Mouse (Mus musculus) hindbrain, postnatal 0 days (tissue): Measurements from ENCODE around the gene Gorasp1. TPM values are rescaled to one million over a fixed set of nuclear protein-coding genes. Genes with fewer than 3 reads are reported as not detected.

Source experiments
- ATAC-seq: fragments of 200-750 bp; cut with Nextera tagmentation; 2 replicates; pipeline ENCODE4 v1.8.0; 2017; ENCODE audit warnings: mild to moderate bottlenecking, moderate TSS enrichment, moderate library complexity
- DNase-seq: peaks from one replicate; pipeline ENCODE4 v3.0.0-alpha.2; 2015; ENCODE audit warnings: low spot score
- H3K27ac ChIP-seq: fragments of 300-500 bp; sonication (generic); 2 replicates; pipeline ENCODE4 v1.5.1; 2014; ENCODE audit warnings: mild to moderate bottlenecking
- H3K27me3 ChIP-seq: fragments of 300-500 bp; sonication (generic); 2 replicates; pipeline ENCODE4 v1.6.1; 2014; ENCODE audit warnings: low read length, mixed read lengths; ENCODE audit not compliant: insufficient read depth
- H3K36me3 ChIP-seq: fragments of 300-500 bp; sonication (generic); 2 replicates; pipeline ENCODE4 v1.6.1; 2014; ENCODE audit warnings: low read length, mixed read lengths; ENCODE audit not compliant: insufficient read depth
- H3K4me1 ChIP-seq: fragments of 300-500 bp; sonication (generic); 2 replicates; pipeline ENCODE4 v1.6.1; 2014; ENCODE audit warnings: antibody characterized with exemption, low read length, mixed read lengths; ENCODE audit not compliant: insufficient read depth
- H3K4me2 ChIP-seq: fragments of 300-500 bp; sonication (generic); 2 replicates; pipeline ENCODE4 v1.6.1; 2014; ENCODE audit warnings: low read depth, mild to moderate bottlenecking, low read length, moderate library complexity, mixed read lengths
- H3K4me3 ChIP-seq: fragments of 300-500 bp; sonication (generic); 2 replicates; pipeline ENCODE4 v1.5.1; 2014; ENCODE audit warnings: low read length
- H3K9ac ChIP-seq: fragments of 300-500 bp; sonication (generic); replicated peaks from 2 replicates; pipeline ENCODE4 v1.6.1; 2014; ENCODE audit warnings: mild to moderate bottlenecking, low read length, moderate library complexity, mixed read lengths
- H3K9me3 ChIP-seq: fragments of 300-500 bp; sonication (generic); 2 replicates; pipeline ENCODE4 v1.6.1; 2016; ENCODE audit warnings: low read length, mixed read lengths
- CTCF ChIP-seq: IDR thresholded peaks from 2 replicates; pipeline ENCODE4 v1.5.1; 2016; ENCODE audit warnings: antibody characterized with exemption, control low read depth, low read depth
- WGBS: fragments of 180-500 bp; shearing (Covaris S2); extraction: QIAGEN DNeasy Blood & Tissue Kit; methylation state at CpG from one replicate; pipeline ENCODE4 v1.1.7; 2014; 5-methylcytosine and 5-hydroxymethylcytosine counted together
- polyA plus RNA-seq: library from polyadenylated mRNA; unstranded; fragments of >200 nt; fragmentation: Nextera tagmentation; extraction: Ambion mirVana; gene quantifications from 2 replicates; pipeline ENCODE4 v1.2.1, GENCODE M21; 2015
- total RNA-seq: library from RNA; depleted of rRNA; stranded (reverse); fragments of >200 nt; gene quantifications from 2 replicates; pipeline ENCODE4 v1.2.3, GENCODE M21; 2014; rRNA removed

Gene Gorasp1
- total and polyA plus RNA-seq, 2 experiments from 2014 or later: 21.1 to 28.1 TPM

- Histone ChIP-seq H3K9ac (peak within 1 kb of the TSS; percentile 80), H3K27me3 (no peaks in the 10 kb centered on the region), H3K27ac (peak within 1 kb of the TSS; percentile 79), H3K4me3 (peak within 1 kb of the TSS; percentile 83), H3K4me1 (peaks cover 9% of the 10 kb centered on the region), H3K9me3 (no peaks in the 10 kb centered on the region), H3K4me2 (peak within 1 kb of the TSS; percentile 92), H3K36me3 (no peaks in the 10 kb centered on the region)
- DNase-seq: peak; percentile 100
- ATAC-seq: peak; percentile 99
- no peak for TF ChIP-seq CTCF
- WGBS: 4% methylated on average over 34 of the region's 34 CpGs
These were observed 42.9 kb downstream of the Gorasp1 start, which contains the start of gene Wdr48 for GRCm38 (mm10) chr9:119894339-119895009. Wdr48 (plus strand) TSS chr9:119894878.

GRCm38 (mm10) chr9:119893881-119894280, 43.5 kb downstream of the Gorasp1 start:
- H3K27ac ChIP-seq: 0 out of 2 replicates have a peak overlapping the region, but pooled peaks have one; percentile 79
- peak overlapping the region; percentile 83; the same call in 1 of the 2 replicates for H3K4me3 ChIP-seq
- DNase-seq (no peak), ATAC-seq (no peak)
- no peaks in the 10 kb centered on the region for H3K36me3 ChIP-seq
- no peaks in the 10 kb centered on the region for H3K9me3 ChIP-seq
- no peak for TF ChIP-seq CTCF
- peak overlapping the region; percentile 92 for H3K4me2 ChIP-seq
- H3K27me3 ChIP-seq: no peaks in the 10 kb centered on the region
- H3K4me1 ChIP-seq: peaks cover 9% of the 10 kb centered on the region
- 89% methylated on average over 5 of the region's 5 CpGs for WGBS
- H3K9ac ChIP-seq: no peak overlapping the region

GRCm38 (mm10) chr9:119890692-119891091, 46.7 kb downstream of the Gorasp1 start:
- Histone ChIP-seq H3K4me3 (no peak overlapping the region), H3K27me3 (no peaks in the 10 kb centered on the region), H3K27ac (no peak overlapping the region), H3K9ac (no peak overlapping the region), H3K4me2 (no peak overlapping the region), H3K4me1 (peaks cover 4% of the 10 kb centered on the region), H3K9me3 (no peaks in the 10 kb centered on the region), H3K36me3 (no peaks in the 10 kb centered on the region)
- ATAC-seq (no peak), DNase-seq (peak; percentile 79)
- peak; percentile 81 for TF ChIP-seq CTCF
- WGBS: 54% methylated on average over 2 of the region's 2 CpGs

- no peaks in the 10 kb centered on the region for H3K4me1 ChIP-seq
- WGBS: 79% methylated on average over 9 of the region's 9 CpGs
- TF ChIP-seq CTCF: no peak
- DNase-seq (no peak), ATAC-seq (no peak)
- H3K27ac ChIP-seq: no peak overlapping the region
- no peaks in the 10 kb centered on the region for H3K36me3 ChIP-seq
- H3K9ac ChIP-seq: no peak overlapping the region
- no peak overlapping the region for H3K4me2 ChIP-seq
- no peaks in the 10 kb centered on the region for H3K27me3 ChIP-seq
- no peak overlapping the region for H3K4me3 ChIP-seq
- no peaks in the 10 kb centered on the region for H3K9me3 ChIP-seq
These were observed 47.9 kb downstream of the Gorasp1 start for GRCm38 (mm10) chr9:119889446-119889845.

GRCm38 (mm10) chr9:119888843-119889246, 48.5 kb downstream of the Gorasp1 start:
- Histone ChIP-seq H3K9me3 (no peaks in the 10 kb centered on the region), H3K4me1 (no peaks in the 10 kb centered on the region), H3K27me3 (no peaks in the 10 kb centered on the region), H3K4me2 (no peak overlapping the region), H3K27ac (no peak overlapping the region), H3K4me3 (no peak overlapping the region), H3K36me3 (no peaks in the 10 kb centered on the region), H3K9ac (no peak overlapping the region)
- 23% methylated on average over 2 of the region's 2 CpGs for WGBS
- ATAC-seq: no peak; the same call in 1 of the 2 replicates
- no peak for TF ChIP-seq CTCF
- DNase-seq: peak; percentile 28

- 77% methylated on average over 4 of the region's 4 CpGs for WGBS
- no peak for ATAC-seq
These were observed 50.0 kb downstream of the Gorasp1 start for GRCm38 (mm10) chr9:119887144-119887901.

More at GRCm38 (mm10) chr9:119887144-119887901, 50.0 kb downstream of the Gorasp1 start:
- Histone ChIP-seq H3K4me2 (no peak overlapping the region), H3K4me1 (no peaks in the 10 kb centered on the region), H3K4me3 (no peak overlapping the region), H3K9ac (no peak overlapping the region), H3K27ac (no peak overlapping the region), H3K36me3 (no peaks in the 10 kb centered on the region), H3K27me3 (no peaks in the 10 kb centered on the region), H3K9me3 (no peaks in the 10 kb centered on the region)
- no peak for TF ChIP-seq CTCF
- no peak for DNase-seq

Other genes with a start within 250 kb of the Gorasp1 start
- 0.05 and 0.18 TPM in 2 replicates for gene Scn10a, start 218.2 kb downstream of the Gorasp1 start, total RNA-seq
- gene Scn10a, start 218.2 kb downstream of the Gorasp1 start, polyA plus RNA-seq: 0.03 TPM in 1 of 2 replicates, not detected in the other
- gene Scn11a, start 112.1 kb downstream of the Gorasp1 start, total RNA-seq: 0.52 and 0.65 TPM in 2 replicates
- gene Scn11a, start 112.1 kb downstream of the Gorasp1 start, polyA plus RNA-seq: 0.16 and 0.23 TPM in 2 replicates
- 50.9 and 62.1 TPM in 2 replicates for gene Wdr48, start 42.7 kb downstream of the Gorasp1 start, total RNA-seq
- 47.3 and 47.5 TPM in 2 replicates for gene Wdr48, start 42.7 kb downstream of the Gorasp1 start, polyA plus RNA-seq
- gene Ttc21a, start within 50 bp of the Gorasp1 start, total RNA-seq: 4.7 and 4.9 TPM in 2 replicates
- gene Ttc21a, start within 50 bp of the Gorasp1 start, polyA plus RNA-seq: 0.90 and 1.1 TPM in 2 replicates
- gene Csrnp1, start 47.1 kb upstream of the Gorasp1 start, total RNA-seq: 4.5 and 17.4 TPM in 2 replicates
- gene Csrnp1, start 47.1 kb upstream of the Gorasp1 start, polyA plus RNA-seq: 2.7 and 3.1 TPM in 2 replicates
- gene Xirp1, start 86.0 kb upstream of the Gorasp1 start, total RNA-seq: 0.05 and 0.29 TPM in 2 replicates
- gene Xirp1, start 86.0 kb upstream of the Gorasp1 start, polyA plus RNA-seq: 0.19 TPM in 1 of 2 replicates, not detected in the other
- 17.3 and 21.5 TPM in 2 replicates for gene Cx3cr1, start 132.3 kb upstream of the Gorasp1 start, total RNA-seq
- 12.2 and 13.0 TPM in 2 replicates for gene Cx3cr1, start 132.3 kb upstream of the Gorasp1 start, polyA plus RNA-seq
- gene Ccr8, start 154.5 kb upstream of the Gorasp1 start, total RNA-seq: not detected in 2 replicates
- not detected in 2 replicates for gene Ccr8, start 154.5 kb upstream of the Gorasp1 start, polyA plus RNA-seq
- 50.3 and 64.0 TPM in 2 replicates for gene Slc25a38, start 172.8 kb upstream of the Gorasp1 start, total RNA-seq
- gene Slc25a38, start 172.8 kb upstream of the Gorasp1 start, polyA plus RNA-seq: 37.1 and 39.8 TPM in 2 replicates
- gene Rpsa, start 190.1 kb upstream of the Gorasp1 start, total RNA-seq: 1,033 and 1,545 TPM in 2 replicates
- gene Rpsa, start 190.1 kb upstream of the Gorasp1 start, polyA plus RNA-seq: 868 and 912 TPM in 2 replicates
- gene Mobp, start 212.1 kb upstream of the Gorasp1 start, total RNA-seq: 13.4 and 16.7 TPM in 2 replicates
- gene Mobp, start 212.1 kb upstream of the Gorasp1 start, polyA plus RNA-seq: 6.8 and 11.1 TPM in 2 replicates